ENCODE assay signal across 33 mouse cellular contexts in the genomic region with DNA sequence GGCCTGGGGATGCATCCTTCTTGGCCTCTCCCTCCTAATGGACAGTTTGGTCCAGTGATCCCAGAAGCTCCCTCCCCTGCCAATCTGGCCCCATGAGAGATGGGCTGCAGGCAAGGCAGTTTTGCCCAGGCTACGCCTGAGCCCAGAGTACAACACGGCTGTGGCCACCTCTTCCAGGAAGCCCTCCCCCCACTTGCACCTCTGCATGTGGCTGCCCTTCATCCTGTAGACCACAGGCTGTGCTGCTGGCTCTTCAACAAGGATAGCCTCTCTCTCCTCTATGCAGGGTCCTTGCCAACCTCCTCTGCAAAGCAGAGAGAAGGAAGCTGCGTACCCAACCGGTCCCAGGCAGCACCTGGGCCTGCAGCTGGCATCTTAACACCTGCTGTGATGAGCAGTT. TPM values are rescaled to one million over a fixed set of nuclear protein-coding genes. Genes with fewer than 3 reads are reported as not detected.
DNase-seq lines count a peak whose midpoint lies in the region; ATAC-seq lines count a peak whose summit lies in the region.
"Had no signal": no experiment of that assay in that cellular context is flagged by ENCODE, and none has a peak within 500 bp of the region (broad histone marks: within the 10 kb centered on the region; RNA-seq: fewer than 3 reads in every experiment).

No protein-coding gene starts in this region.

- ATAC-seq in hindbrain, embryonic 15.5 days (ENCODE audit: low FRiP score, low read depth): no peak
- no peak for ATAC-seq in hindbrain, embryonic 12.5 days (ENCODE audit: low FRiP score)
- ATAC-seq in midbrain, embryonic 15.5 days (replicated peaks): no peak
- ATAC-seq in neural tube, embryonic 15.5 days (ENCODE audit: low FRiP score): no peak
- ATAC-seq: forebrain, embryonic 14.5 days; Patski had no signal

- H3K4me1 ChIP-seq in hindbrain, embryonic 15.5 days (replicated peaks): peaks cover 22% of the 10 kb centered on the region
- H3K4me1 ChIP-seq in hindbrain, embryonic 12.5 days: peaks cover 8% of the 10 kb centered on the region
- peaks cover 11% of the 10 kb centered on the region; the same call in 1 of the 2 replicates for H3K4me1 ChIP-seq in midbrain, embryonic 15.5 days
- H3K4me1 ChIP-seq in midbrain, embryonic 10.5 days: peaks cover 10% of the 10 kb centered on the region
- H3K4me1 ChIP-seq in neural tube, embryonic 15.5 days: peaks cover 25% of the 10 kb centered on the region
- H3K4me1 ChIP-seq: liver, embryonic 13.5 days had no signal

- no peaks in the 10 kb centered on the region for H3K27me3 ChIP-seq in hindbrain, embryonic 15.5 days
- H3K27me3 ChIP-seq in hindbrain, embryonic 12.5 days: peaks cover 27% of the 10 kb centered on the region
- no peaks in the 10 kb centered on the region for H3K27me3 ChIP-seq in midbrain, embryonic 15.5 days (replicated peaks)
- peaks cover 31% of the 10 kb centered on the region for H3K27me3 ChIP-seq in midbrain, embryonic 10.5 days (ENCODE audit: low read depth, poor library complexity, severe bottlenecking)
- peaks cover 6% of the 10 kb centered on the region; the same call in 1 of the 2 replicates for H3K27me3 ChIP-seq in neural tube, embryonic 15.5 days (replicated peaks)

- no peaks in the 10 kb centered on the region for H3K36me3 ChIP-seq in hindbrain, embryonic 15.5 days
- H3K36me3 ChIP-seq in hindbrain, embryonic 12.5 days: no peaks in the 10 kb centered on the region
- no peaks in the 10 kb centered on the region for H3K36me3 ChIP-seq in midbrain, embryonic 15.5 days (replicated peaks)
- H3K36me3 ChIP-seq in midbrain, embryonic 10.5 days: no peaks in the 10 kb centered on the region
- no peaks in the 10 kb centered on the region; the same call in 1 of the 2 replicates for H3K36me3 ChIP-seq in neural tube, embryonic 15.5 days
- H3K36me3 ChIP-seq: G1E; liver, embryonic 13.5 days had no signal

- 78% methylated on average over 4 of the region's 4 CpGs for WGBS in hindbrain, embryonic 15.5 days
- 72% methylated on average over 4 of the region's 4 CpGs for WGBS in hindbrain, embryonic 12.5 days
- 88% methylated on average over 4 of the region's 4 CpGs for WGBS in midbrain, embryonic 15.5 days
- 76% methylated on average over 4 of the region's 4 CpGs for WGBS in midbrain, embryonic 10.5 days
- 81% methylated on average over 4 of the region's 4 CpGs for WGBS in neural tube, embryonic 15.5 days

- peak overlapping the region; percentile 81 for H3K4me2 ChIP-seq in hindbrain, embryonic 15.5 days
- H3K4me2 ChIP-seq in hindbrain, embryonic 12.5 days (replicated peaks): no peak overlapping the region
- H3K4me2 ChIP-seq in midbrain, embryonic 15.5 days: 0 out of 2 replicates have a peak overlapping the region, but pooled peaks have one; percentile 81
- peak overlapping the region; percentile 78 for H3K4me2 ChIP-seq in neural tube, embryonic 15.5 days
- H3K4me2 ChIP-seq: liver, embryonic 13.5 days; lung, embryonic 14.5 days had no signal

- no peak overlapping the region for H3K9ac ChIP-seq in hindbrain, embryonic 15.5 days
- H3K9ac ChIP-seq in hindbrain, embryonic 12.5 days: no peak overlapping the region
- H3K9ac ChIP-seq in midbrain, embryonic 15.5 days: no peak overlapping the region
- no peak overlapping the region for H3K9ac ChIP-seq in neural tube, embryonic 15.5 days (replicated peaks)
- H3K9ac ChIP-seq: liver, embryonic 13.5 days; lung, embryonic 14.5 days had no signal

- H3K27ac ChIP-seq in hindbrain, embryonic 15.5 days (replicated peaks): no peak overlapping the region
- no peak overlapping the region for H3K27ac ChIP-seq in hindbrain, embryonic 12.5 days
- no peak overlapping the region for H3K27ac ChIP-seq in midbrain, embryonic 15.5 days
- H3K27ac ChIP-seq in midbrain, embryonic 10.5 days (replicated peaks): no peak overlapping the region
- no peak overlapping the region for H3K27ac ChIP-seq in neural tube, embryonic 15.5 days (replicated peaks)
- H3K27ac ChIP-seq: liver, embryonic 13.5 days had no signal

- H3K9me3 ChIP-seq in hindbrain, embryonic 15.5 days: no peaks in the 10 kb centered on the region
- no peaks in the 10 kb centered on the region for H3K9me3 ChIP-seq in hindbrain, embryonic 12.5 days (replicated peaks)
- H3K9me3 ChIP-seq in midbrain, embryonic 15.5 days: no peaks in the 10 kb centered on the region
- H3K9me3 ChIP-seq in midbrain, embryonic 10.5 days (replicated peaks): no peaks in the 10 kb centered on the region
- H3K9me3 ChIP-seq in neural tube, embryonic 15.5 days (replicated peaks): no peaks in the 10 kb centered on the region
- H3K9me3 ChIP-seq: G1E; liver, embryonic 13.5 days had no signal

- no peak for DNase-seq in midbrain, embryonic 10.5 days (ENCODE audit: low spot score)
- peak; percentile 51 for DNase-seq in cerebellum, adult 8-10 months
- DNase-seq in gastrocnemius, adult 8-10 months (ENCODE audit: low spot score in 2 of 2): no peak
- DNase-seq: adrenal gland, postnatal 36 days; B cell, adult 2 months; gastrocnemius, postnatal 14 days; heart, adult 18-20 months; kidney, adult 2 months; kidney, postnatal 10 days; liver, embryonic 13.5 days; lung, embryonic 14.5 days; midbrain, embryonic 14.5 days; thymus, adult 2 months had no signal

- H3K4me3 ChIP-seq in hindbrain, embryonic 15.5 days: no peak overlapping the region
- H3K4me3 ChIP-seq in hindbrain, embryonic 12.5 days: no peak overlapping the region
- H3K4me3 ChIP-seq in midbrain, embryonic 15.5 days: no peak overlapping the region
- no peak overlapping the region for H3K4me3 ChIP-seq in midbrain, embryonic 10.5 days
- H3K4me3 ChIP-seq in neural tube, embryonic 15.5 days (replicated peaks): peak overlapping the region; percentile 65; the same call in 1 of the 2 replicates
- H3K4me3 ChIP-seq: liver, embryonic 13.5 days; myocyte had no signal

RNA-seq across cellular contexts. Expression of gene Kcnt1, which starts 15.5 kb away (rescaled TPM):
- 20.2 and 23.8 TPM in 2 replicates for polyA plus RNA-seq in hindbrain, embryonic 15.5 days (2015; fragmentation: Nextera tagmentation; extraction: Ambion mirVana)
- polyA plus RNA-seq in hindbrain, embryonic 12.5 days (2016; fragmentation: Nextera tagmentation; extraction: Ambion mirVana): 2.9 and 4.6 TPM in 2 replicates
- 14.4 and 20.7 TPM in 2 replicates for polyA plus RNA-seq in midbrain, embryonic 15.5 days (2015; fragmentation: Nextera tagmentation; extraction: Ambion mirVana)
- polyA plus RNA-seq in midbrain, embryonic 10.5 days (2016; fragmentation: Nextera tagmentation; extraction: Ambion mirVana): 0.41 and 0.49 TPM in 2 replicates
- 21.3 and 23.7 TPM in 2 replicates for polyA plus RNA-seq in neural tube, embryonic 15.5 days (2015; fragmentation: Nextera tagmentation; extraction: Ambion mirVana)
- under 1 TPM in 3 of 4 experiments, not detected in 1; 0.10 to 0.31 (median 0.24) TPM for total RNA-seq in gastrocnemius, adult 8-10 months (2022)
- total RNA-seq: megakaryocyte, adult 5-6 weeks; neutrophil, adult 5-6 weeks had no signal
- polyA plus RNA-seq: G1E; heart, embryonic 14.5 days; myocyte had no signal

RNA-seq across cellular contexts. Expression of gene Sohlh1, which starts 32.0 kb away (rescaled TPM):
- not detected in 2 replicates for polyA plus RNA-seq in hindbrain, embryonic 15.5 days (2015; fragmentation: Nextera tagmentation; extraction: Ambion mirVana)
- not detected in 2 replicates for polyA plus RNA-seq in hindbrain, embryonic 12.5 days (2016; fragmentation: Nextera tagmentation; extraction: Ambion mirVana)
- not detected in 2 replicates for polyA plus RNA-seq in midbrain, embryonic 15.5 days (2015; fragmentation: Nextera tagmentation; extraction: Ambion mirVana)
- polyA plus RNA-seq in midbrain, embryonic 10.5 days (2016; fragmentation: Nextera tagmentation; extraction: Ambion mirVana): not detected in 2 replicates
- not detected in 2 replicates for polyA plus RNA-seq in neural tube, embryonic 15.5 days (2015; fragmentation: Nextera tagmentation; extraction: Ambion mirVana)
- total RNA-seq in gastrocnemius, adult 8-10 months (2022): not detected
- total RNA-seq: adrenal gland, adult 18-20 months; adrenal gland, postnatal 36 days; CH12.LX; G1E; gastrocnemius, postnatal 14 days; heart, adult 18-20 months; heart, postnatal 25 days; layer of hippocampus, adult 18-20 months; left cerebral cortex, postnatal 36 days; megakaryocyte, adult 5-6 weeks; neutrophil, adult 5-6 weeks had no signal
- polyA plus RNA-seq: embryonic facial prominence, embryonic 14.5 days; forebrain, embryonic 14.5 days; G1E; heart, embryonic 14.5 days; intestine, embryonic 14.5 days; liver, embryonic 13.5 days; lung, embryonic 14.5 days; midbrain, embryonic 14.5 days; myocyte; Patski had no signal

RNA-seq across cellular contexts. Expression of gene Lcn9, which starts 56.1 kb away (rescaled TPM):
- polyA plus RNA-seq in hindbrain, embryonic 15.5 days (2015; fragmentation: Nextera tagmentation; extraction: Ambion mirVana): not detected in 2 replicates
- polyA plus RNA-seq in hindbrain, embryonic 12.5 days (2016; fragmentation: Nextera tagmentation; extraction: Ambion mirVana): not detected in 2 replicates
- not detected in 2 replicates for polyA plus RNA-seq in midbrain, embryonic 15.5 days (2015; fragmentation: Nextera tagmentation; extraction: Ambion mirVana)
- polyA plus RNA-seq in midbrain, embryonic 10.5 days (2016; fragmentation: Nextera tagmentation; extraction: Ambion mirVana): not detected in 2 replicates
- not detected in 2 replicates for polyA plus RNA-seq in neural tube, embryonic 15.5 days (2015; fragmentation: Nextera tagmentation; extraction: Ambion mirVana)
- total RNA-seq in gastrocnemius, adult 8-10 months (2022): not detected
- total RNA-seq: adrenal gland, adult 18-20 months; adrenal gland, postnatal 36 days; CH12.LX; G1E; gastrocnemius, postnatal 14 days; heart, adult 18-20 months; heart, postnatal 25 days; layer of hippocampus, adult 18-20 months; left cerebral cortex, postnatal 36 days; megakaryocyte, adult 5-6 weeks; neutrophil, adult 5-6 weeks had no signal
- polyA plus RNA-seq: embryonic facial prominence, embryonic 14.5 days; forebrain, embryonic 14.5 days; G1E; heart, embryonic 14.5 days; intestine, embryonic 14.5 days; kidney, adult 2 months; limb, embryonic 14.5 days; liver, embryonic 13.5 days; lung, embryonic 14.5 days; midbrain, embryonic 14.5 days; myocyte; Patski; stomach, embryonic 16.5 days; thymus, adult 2 months had no signal
